Mouse (Mus musculus) testis, adult 2 months (tissue): Measurements from ENCODE around the gene Tcf7. TPM values are rescaled to one million over a fixed set of nuclear protein-coding genes. Genes with fewer than 3 reads are reported as not detected.

Source experiments
- H3K27ac ChIP-seq: fragments of 200-500 bp; 2 replicates; pipeline ENCODE4 v1.5.1; 2012; ENCODE audit warnings: low read depth, low read length; ENCODE audit not compliant: control insufficient read depth, insufficient read depth
- H3K27me3 ChIP-seq: fragments of 200-500 bp; 2 replicates; pipeline ENCODE4 v1.6.1; 2012; ENCODE audit warnings: mild to moderate bottlenecking, low read length, moderate library complexity; ENCODE audit not compliant: control insufficient read depth, insufficient read depth
- H3K36me3 ChIP-seq: fragments of 200-500 bp; 2 replicates; pipeline ENCODE4 v1.6.1; 2012; ENCODE audit warnings: mild to moderate bottlenecking, low read length; ENCODE audit not compliant: control insufficient read depth, insufficient read depth
- H3K4me1 ChIP-seq: fragments of 200-500 bp; 2 replicates; pipeline ENCODE4 v1.6.1; 2012; ENCODE audit warnings: low read length; ENCODE audit not compliant: control insufficient read depth, insufficient read depth
- H3K4me3 ChIP-seq: fragments of 200-500 bp; 2 replicates; pipeline ENCODE4 v1.5.1; 2012; ENCODE audit warnings: low read depth, mild to moderate bottlenecking, low read length, moderate library complexity, mixed read lengths; ENCODE audit not compliant: control insufficient read depth
- CTCF ChIP-seq: fragments of 200-500 bp; IDR thresholded peaks from 2 replicates; pipeline ENCODE4 v1.5.1; 2012; ENCODE audit warnings: low read depth, mild to moderate bottlenecking, inconsistent platforms, low read length, moderate library complexity; ENCODE audit not compliant: control insufficient read depth, insufficient read depth, insufficient replicate concordance
- POLR2A ChIP-seq: fragments of 200-500 bp; IDR thresholded peaks from 2 replicates; pipeline ENCODE4 v1.6.1; 2012; ENCODE audit warnings: low read depth, mild to moderate bottlenecking, inconsistent platforms, low read length, moderate library complexity; ENCODE audit not compliant: control insufficient read depth
- polyA plus RNA-seq: library from polyadenylated mRNA; depleted of rRNA; stranded (reverse); fragments of >200 nt; gene quantifications from 2 replicates; pipeline ENCODE4 v1.2.3, GENCODE M21; 2012

The Tcf7 gene
- polyA plus RNA-seq, 1 experiment = 8.3 TPM

DNA sequence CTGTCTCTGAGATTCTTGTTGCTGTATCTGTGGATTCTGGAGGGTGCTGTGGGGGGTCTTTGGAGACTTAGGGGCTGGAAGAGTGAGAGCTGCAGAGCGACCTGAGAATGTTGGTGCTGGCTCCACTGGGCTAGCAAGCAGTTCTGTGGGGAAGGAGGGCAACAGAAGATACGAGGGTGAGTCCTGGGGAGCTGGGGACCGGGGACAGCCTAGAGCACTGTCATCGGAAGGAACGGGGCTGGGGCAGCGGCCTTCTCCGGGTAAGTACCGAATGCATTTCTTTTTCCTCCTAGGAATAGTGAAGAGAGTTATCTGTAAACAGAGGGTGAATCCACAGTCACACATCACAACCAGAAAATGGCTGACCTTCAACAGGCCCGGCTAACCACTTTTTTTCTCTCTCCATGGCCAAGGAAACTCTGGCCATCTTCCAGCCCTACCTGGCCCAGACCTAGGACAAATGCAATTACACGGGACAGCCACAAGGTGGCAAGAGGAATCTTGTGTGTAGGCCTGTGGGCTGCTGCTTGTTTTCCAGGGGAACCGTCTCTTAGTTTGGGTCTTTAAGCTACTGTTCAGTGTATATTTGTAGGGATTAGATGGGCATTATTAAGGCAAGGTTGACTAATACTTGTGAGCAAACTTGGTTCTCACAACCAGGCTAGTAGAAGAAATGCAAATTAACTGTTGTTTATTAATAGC, 29.0 kb downstream of the Tcf7 start:
- no peaks in the 10 kb centered on the region for H3K36me3 ChIP-seq
- H3K27ac ChIP-seq = no peak overlapping the region; the same call in 1 of the 2 replicates

DNA sequence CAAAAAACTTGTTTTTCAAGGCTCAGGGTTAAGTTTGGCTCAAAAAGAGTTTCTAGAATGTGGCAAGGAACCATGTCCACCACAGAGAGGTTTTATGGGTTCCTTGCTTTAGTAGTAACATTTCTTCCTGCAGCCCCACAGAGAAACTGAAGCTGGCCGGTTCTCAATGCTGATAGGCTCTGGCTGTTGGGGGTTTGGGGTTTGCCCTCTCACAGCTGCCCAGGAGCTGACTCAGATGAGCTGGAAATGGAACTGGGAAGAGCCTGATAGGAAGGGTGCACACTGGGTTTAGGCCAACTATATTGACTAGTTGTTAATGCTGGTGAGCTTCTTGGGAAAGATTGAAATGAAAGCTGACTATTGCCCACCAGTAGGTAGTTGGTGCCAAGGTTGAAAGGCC, 30.1 kb downstream of the Tcf7 start:
- Histone ChIP-seq H3K27me3 (no peaks in the 10 kb centered on the region), H3K4me3 (no peak overlapping the region), H3K36me3 (no peaks in the 10 kb centered on the region), H3K4me1 (peaks cover 6% of the 10 kb centered on the region), H3K27ac (peak overlapping the region; percentile 37; the same call in 1 of the 2 replicates)
- no peak for TF ChIP-seq CTCF
- TF ChIP-seq POLR2A = no peak

More for the DNA sequence above, 29.0 kb downstream of the Tcf7 start:
- no peak overlapping the region for H3K4me3 ChIP-seq
- no peaks in the 10 kb centered on the region for H3K27me3 ChIP-seq
- peaks cover 6% of the 10 kb centered on the region for H3K4me1 ChIP-seq
- TF ChIP-seq CTCF (peak; percentile 64; the same call in 1 of the 2 replicates), POLR2A (no peak)

GRCm38 (mm10) chr11:52251770-52252169, 31.0 kb downstream of the Tcf7 start:
- no peak overlapping the region for H3K4me3 ChIP-seq
- H3K27ac ChIP-seq = peak overlapping the region; percentile 46
- H3K27me3 ChIP-seq = no peaks in the 10 kb centered on the region
- H3K4me1 ChIP-seq = peaks cover 6% of the 10 kb centered on the region
- no peak for TF ChIP-seq POLR2A
- no peak for TF ChIP-seq CTCF
- H3K36me3 ChIP-seq = no peaks in the 10 kb centered on the region

DNA sequence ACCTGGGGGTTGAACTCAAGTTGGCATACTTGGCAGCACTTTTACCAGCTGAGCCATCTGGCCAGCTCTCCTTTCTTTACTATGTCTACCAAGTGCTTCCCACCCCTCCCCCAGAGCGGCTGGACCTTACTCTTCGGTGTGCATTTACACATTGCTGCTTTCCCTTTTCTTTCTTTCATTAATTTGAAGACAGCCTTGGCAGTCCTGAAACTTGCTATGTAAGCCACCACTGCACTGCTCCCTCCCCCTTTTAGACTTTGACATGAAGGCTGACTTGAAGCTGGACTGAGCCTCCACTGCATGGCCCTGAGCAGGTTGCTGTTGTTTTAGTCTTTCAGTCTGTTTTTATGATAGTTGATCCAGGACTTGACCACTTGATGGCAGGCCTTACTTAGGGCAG, 33.4 kb downstream of the Tcf7 start:
- Histone ChIP-seq H3K27me3 (no peaks in the 10 kb centered on the region), H3K36me3 (no peaks in the 10 kb centered on the region), H3K4me3 (no peak overlapping the region), H3K27ac (no peak overlapping the region), H3K4me1 (peaks cover 6% of the 10 kb centered on the region)
- TF ChIP-seq CTCF = no peak
- TF ChIP-seq POLR2A = no peak

GRCm38 (mm10) chr11:52240898-52241542, 41.8 kb downstream of the Tcf7 start:
- H3K4me3 ChIP-seq = no peak overlapping the region
- no peak overlapping the region for H3K27ac ChIP-seq
- H3K4me1 ChIP-seq = no peaks in the 10 kb centered on the region
- TF ChIP-seq POLR2A (no peak), CTCF (no peak)
- H3K27me3 ChIP-seq = no peaks in the 10 kb centered on the region
- peaks cover 1% of the 10 kb centered on the region for H3K36me3 ChIP-seq

GRCm38 (mm10) chr11:52234509-52234908, 48.3 kb downstream of the Tcf7 start:
- no peak overlapping the region for H3K27ac ChIP-seq
- H3K36me3 ChIP-seq = no peaks in the 10 kb centered on the region; the same call in 1 of the 2 replicates
- H3K4me1 ChIP-seq = no peaks in the 10 kb centered on the region; the same call in 1 of the 2 replicates
- no peaks in the 10 kb centered on the region for H3K27me3 ChIP-seq
- TF ChIP-seq POLR2A (no peak), CTCF (no peak)
- peak overlapping the region; percentile 37; the same call in 1 of the 2 replicates for H3K4me3 ChIP-seq

- TF ChIP-seq POLR2A = no peak
- no peak for TF ChIP-seq CTCF
Measured at GRCm38 (mm10) chr11:52233906-52234305, 48.9 kb downstream of the Tcf7 start.

DNA sequence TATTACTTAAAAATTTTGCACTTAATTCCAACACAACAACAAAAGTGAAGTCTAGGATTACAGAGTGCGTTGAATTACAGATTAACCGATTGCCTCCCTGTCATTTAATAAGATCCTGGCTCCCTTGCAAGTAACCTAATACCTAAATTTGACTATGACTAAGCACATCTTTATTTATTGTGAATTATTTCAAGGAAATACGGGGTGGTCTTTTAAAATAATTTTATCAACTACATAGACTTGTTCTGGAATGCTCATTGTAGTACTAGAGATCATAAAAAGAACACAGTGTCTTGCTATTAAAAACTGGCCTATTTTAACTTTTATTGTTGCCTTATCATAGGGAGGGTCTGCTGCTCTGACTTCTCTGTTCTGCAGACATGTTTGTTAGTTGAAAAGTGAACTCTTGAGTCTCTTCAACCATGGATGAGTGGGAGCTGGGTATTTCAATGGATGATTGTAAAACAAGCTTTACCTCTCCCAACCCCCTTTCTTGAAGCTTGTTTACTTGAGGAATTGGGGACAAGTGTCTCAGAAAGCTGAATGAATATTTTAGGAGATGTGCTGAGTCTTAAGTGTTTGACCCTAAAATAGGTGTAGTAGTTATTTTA, 49.7 kb downstream of the Tcf7 start:
- Histone ChIP-seq H3K27ac (no peak overlapping the region), H3K36me3 (no peaks in the 10 kb centered on the region), H3K27me3 (no peaks in the 10 kb centered on the region), H3K4me1 (peaks cover 2% of the 10 kb centered on the region), H3K4me3 (peak overlapping the region; percentile 73; the same call in 1 of the 2 replicates)
- TF ChIP-seq POLR2A (no peak), CTCF (no peak)

More at GRCm38 (mm10) chr11:52233906-52234305, 48.9 kb downstream of the Tcf7 start:
- no peaks in the 10 kb centered on the region; the same call in 1 of the 2 replicates for H3K36me3 ChIP-seq
- H3K27ac ChIP-seq = no peak overlapping the region
- H3K27me3 ChIP-seq = no peaks in the 10 kb centered on the region
- no peaks in the 10 kb centered on the region; the same call in 1 of the 2 replicates for H3K4me1 ChIP-seq
- H3K4me3 ChIP-seq = peak overlapping the region; percentile 73; the same call in 1 of the 2 replicates
